Mouse (Mus musculus) E14TG2a.4 (cell line): ENCODE data around the gene Il31ra.

Experiments used
- CTCF ChIP-seq: conservative IDR thresholded peaks from 2 replicates; pipeline ENCODE4 v1.5.1; 2014; ENCODE audit warnings: low read length
- POU5F1 ChIP-seq: IDR thresholded peaks from 2 replicates; pipeline ENCODE4 v1.6.1; 2014; ENCODE audit warnings: low read length, borderline replicate concordance

DNA sequence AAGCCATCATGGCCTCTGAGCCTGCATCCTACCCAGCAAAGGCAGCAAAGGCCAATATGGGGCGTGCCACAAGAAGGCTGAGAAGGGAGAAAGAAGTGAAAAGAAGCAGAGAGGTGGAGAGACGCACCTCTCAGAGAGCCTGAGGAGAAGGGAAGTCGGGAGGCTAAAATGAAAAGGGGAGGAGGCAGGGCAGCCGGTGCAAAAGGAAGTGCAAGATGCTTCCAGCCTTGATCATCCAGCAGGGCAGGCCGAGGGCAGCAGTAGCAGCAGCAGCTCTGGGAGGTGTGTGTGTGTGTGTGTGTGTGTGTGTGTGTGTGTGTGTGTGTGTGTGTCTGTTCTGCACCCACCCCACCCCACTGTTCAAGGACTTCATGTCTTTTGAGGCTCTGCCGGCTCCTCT is 71.9 kb downstream of the Il31ra start:
- TF ChIP-seq CTCF, result no peak
- TF ChIP-seq POU5F1, result no peak
